Comparison of ENCODE assay signal across 8 mouse cellular contexts in the genomic region with DNA sequence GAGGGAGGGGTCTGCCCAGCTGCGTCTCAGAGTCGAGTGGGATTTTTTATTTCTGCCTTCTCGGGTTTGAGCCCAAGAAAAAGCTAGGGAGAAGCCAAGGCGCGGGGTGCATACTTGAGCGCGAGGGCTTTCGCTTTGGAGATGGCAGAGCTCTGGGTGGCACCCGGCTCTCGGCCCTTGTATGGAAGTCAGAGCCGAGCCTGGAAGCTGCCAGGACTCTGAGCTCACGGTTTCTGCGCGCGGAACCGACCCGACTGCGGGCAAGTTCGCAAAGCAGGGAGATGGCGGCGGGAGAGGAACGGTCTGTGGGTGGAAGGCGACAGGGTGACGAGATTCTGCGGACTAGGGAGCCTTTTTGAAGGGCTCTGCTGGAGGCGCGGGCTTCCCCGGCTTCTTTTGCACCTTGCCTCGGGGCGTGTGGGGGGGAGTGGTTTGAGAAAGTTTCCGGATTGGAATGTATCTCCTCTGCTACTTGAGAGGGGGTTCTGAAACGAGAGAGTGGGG. TPM values are rescaled to one million over a fixed set of nuclear protein-coding genes. Genes with fewer than 3 reads are reported as not detected.
DNase-seq lines count a peak whose midpoint lies in the region; ATAC-seq and TF ChIP-seq lines count a peak whose summit lies in the region.

No protein-coding gene starts in this region.

- DNase-seq in embryo, embryonic 10 days (ENCODE audit: low spot score), result peak; percentile 31
- DNase-seq in embryo, embryonic 11 days, result no peak
- peak; percentile 78 for DNase-seq in brain, adult 2 months (ENCODE audit: low read depth, low spot score)
- DNase-seq in forebrain, postnatal 0 days, result peak; percentile 37
- peak; percentile 36 for DNase-seq in kidney, adult 18-20 months
- peak; percentile 30 for DNase-seq in lung, postnatal 14 days
- peak; percentile 51 for DNase-seq in stomach, postnatal 0 days (ENCODE audit: low spot score)
- DNase-seq in gastrocnemius, adult 8-10 months (ENCODE audit: low spot score in 2 of 2), result no peak

- no peak for TF ChIP-seq CTCF in forebrain, postnatal 0 days (IDR thresholded peaks at IDR 0.05; ENCODE audit: low read depth)
- TF ChIP-seq CTCF in stomach, postnatal 0 days (IDR thresholded peaks at IDR 0.05; ENCODE audit: low read depth), result no peak

- peak overlapping the region; percentile 70 for H3K4me2 ChIP-seq in forebrain, postnatal 0 days (ENCODE audit: low read depth)
- peak overlapping the region; percentile 84 for H3K4me2 ChIP-seq in stomach, postnatal 0 days (replicated peaks; ENCODE audit: low read depth)

- H3K27me3 ChIP-seq in forebrain, postnatal 0 days (ENCODE audit: insufficient read depth, low read length), result no peaks in the 10 kb centered on the region
- 0 out of 2 replicates have a peak, but pooled peaks cover 4% of the 10 kb centered on the region for H3K27me3 ChIP-seq in stomach, postnatal 0 days (ENCODE audit: control insufficient read depth, insufficient read depth, low read length)

- H3K9me3 ChIP-seq in forebrain, postnatal 0 days (ENCODE audit: low read length), result no peaks in the 10 kb centered on the region
- H3K9me3 ChIP-seq in stomach, postnatal 0 days (ENCODE audit: control insufficient read depth, low read length), result no peaks in the 10 kb centered on the region

- peak overlapping the region; percentile 54 for H3K4me3 ChIP-seq in forebrain, postnatal 0 days (ENCODE audit: low read depth, low read length)
- peak overlapping the region; percentile 59 for H3K4me3 ChIP-seq in stomach, postnatal 0 days (ENCODE audit: low read depth, low read length)

- WGBS in forebrain, postnatal 0 days, result 4% methylated on average over 32 of the region's 32 CpGs
- WGBS in stomach, postnatal 0 days, result under 1% methylated on average over 32 of the region's 32 CpGs

- TF ChIP-seq EP300 in stomach, postnatal 0 days (optimal IDR thresholded peaks at IDR 0.05), result no peak

- peaks cover 12% of the 10 kb centered on the region; the same call in 1 of the 2 replicates for H3K4me1 ChIP-seq in forebrain, postnatal 0 days (ENCODE audit: insufficient read depth)
- 0 out of 2 replicates have a peak, but pooled peaks cover 2% of the 10 kb centered on the region for H3K4me1 ChIP-seq in stomach, postnatal 0 days (replicated peaks; ENCODE audit: control insufficient read depth, insufficient read depth)

- H3K9ac ChIP-seq in forebrain, postnatal 0 days, result peak overlapping the region; percentile 53
- H3K9ac ChIP-seq in stomach, postnatal 0 days (ENCODE audit: low read length), result peak overlapping the region; percentile 60

- no peak for ATAC-seq in forebrain, postnatal 0 days
- no peak for ATAC-seq in stomach, postnatal 0 days (ENCODE audit: low FRiP score, low TSS enrichment)

- H3K27ac ChIP-seq in forebrain, postnatal 0 days (ENCODE audit: low read depth, low read length), result peak overlapping the region; percentile 76
- peak overlapping the region; percentile 82 for H3K27ac ChIP-seq in stomach, postnatal 0 days (replicated peaks)

- H3K36me3 ChIP-seq in forebrain, postnatal 0 days (ENCODE audit: insufficient read depth), result no peaks in the 10 kb centered on the region
- no peaks in the 10 kb centered on the region for H3K36me3 ChIP-seq in stomach, postnatal 0 days (ENCODE audit: control insufficient read depth, insufficient read depth, low read length)

RNA-seq across cellular contexts. Expression of gene Igsf9b, which starts 1.2 kb away (rescaled TPM):
- 22.5 and 30.8 TPM in 2 replicates for total RNA-seq in forebrain, postnatal 0 days (2014; rRNA removed)
- 5.6 and 11.8 TPM in 2 replicates for polyA plus RNA-seq in forebrain, postnatal 0 days (2015; fragmentation: Nextera tagmentation; extraction: Ambion mirVana)
- polyA plus RNA-seq in stomach, postnatal 0 days (2015; fragmentation: Nextera tagmentation; extraction: Ambion mirVana), result 6.0 TPM in 2 replicates
- total RNA-seq in gastrocnemius, adult 8-10 months (2022), result 1 to 10 TPM in 3 of 4 experiments, under 1 TPM in 1; 0.67 to 1.4 (median 1.0) TPM

Comparison
In these comparisons a context has a peak if more than half of its experiments do, and no peak if none do; other contexts are left out.
1. DNase-seq: peak in embryo, embryonic 10 days (single experiment), brain, adult 2 months (single experiment), forebrain, postnatal 0 days (single experiment), kidney, adult 18-20 months (single experiment), lung, postnatal 14 days (single experiment) and stomach, postnatal 0 days (single experiment); none in embryo, embryonic 11 days (single experiment) and gastrocnemius, adult 8-10 months (0 of 2).